Mouse (Mus musculus): ENCODE results near the gene Zpbp2.
A peak's percentile ranks its signal among the peaks of the same experiment; 100 is the strongest.

Zpbp2 gene

DNA sequence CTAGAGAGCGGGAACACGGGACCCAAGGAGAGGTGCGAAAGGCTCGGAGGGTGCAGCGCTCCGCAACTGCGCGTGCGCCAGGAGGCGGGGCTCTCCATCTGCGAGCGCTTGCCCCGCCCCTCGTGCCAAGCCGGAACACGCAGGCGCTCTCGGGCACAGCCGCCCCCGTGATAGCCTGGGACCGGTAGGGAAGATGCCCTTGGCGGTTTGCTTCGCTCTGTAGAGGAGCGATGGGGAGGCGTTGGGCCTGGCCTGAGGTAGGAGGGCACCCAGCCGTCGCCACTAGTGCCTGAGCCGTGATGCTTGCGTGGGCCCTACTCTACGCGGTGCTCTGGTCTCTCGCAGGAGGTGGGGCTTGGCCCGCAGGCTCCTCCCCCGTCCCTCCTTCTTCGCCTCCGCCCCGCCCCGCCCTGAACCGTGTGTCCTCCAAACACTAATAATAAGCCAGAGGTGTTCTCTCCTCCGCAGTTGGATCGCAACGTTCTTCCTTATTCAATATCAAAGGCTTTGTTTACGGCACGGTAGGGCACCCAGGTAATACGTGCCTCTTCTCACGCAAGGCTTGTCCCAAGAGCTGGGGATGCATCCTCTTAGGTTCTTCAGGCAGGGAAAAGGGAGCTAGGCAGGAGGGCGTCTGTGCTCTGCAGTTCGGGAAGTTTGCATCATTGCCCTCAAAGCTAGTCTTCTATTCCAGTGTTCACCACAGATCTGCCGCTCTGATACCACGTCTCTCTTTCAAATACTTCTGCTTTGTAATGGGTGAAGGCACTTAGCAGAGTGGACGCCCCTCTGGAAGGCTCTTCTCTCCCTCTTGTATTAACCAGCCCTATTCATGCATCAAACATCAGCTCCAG, at the start of gene Zpbp2:
Gene Zpbp2, plus strand, starts transcription at position 123 of the 854 bp plus-strand sequence.
- DNase-seq (ENCODE audit: low spot score), result peak; percentile 89

DNA sequence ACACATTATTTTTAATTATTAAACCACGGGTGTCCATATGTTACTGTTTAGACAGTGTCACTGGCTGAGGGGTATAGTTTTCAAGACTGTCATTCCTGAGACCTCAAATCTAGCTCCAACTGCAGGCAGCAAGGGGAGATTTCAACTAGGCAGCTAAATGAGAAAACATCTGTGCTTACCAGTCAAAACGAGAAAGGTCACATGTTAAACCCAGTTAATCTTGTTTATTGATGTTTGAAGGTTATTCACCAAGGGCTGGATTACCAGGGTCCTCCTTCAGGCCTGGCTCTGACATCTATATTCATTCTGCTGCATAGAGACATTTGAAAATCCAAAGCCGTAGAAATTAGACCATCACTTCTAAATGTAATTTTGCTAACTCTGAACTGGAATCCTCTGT, 46.0 kb upstream of the Zpbp2 start:
- DNase-seq (ENCODE audit: low spot score), result no peak

DNA sequence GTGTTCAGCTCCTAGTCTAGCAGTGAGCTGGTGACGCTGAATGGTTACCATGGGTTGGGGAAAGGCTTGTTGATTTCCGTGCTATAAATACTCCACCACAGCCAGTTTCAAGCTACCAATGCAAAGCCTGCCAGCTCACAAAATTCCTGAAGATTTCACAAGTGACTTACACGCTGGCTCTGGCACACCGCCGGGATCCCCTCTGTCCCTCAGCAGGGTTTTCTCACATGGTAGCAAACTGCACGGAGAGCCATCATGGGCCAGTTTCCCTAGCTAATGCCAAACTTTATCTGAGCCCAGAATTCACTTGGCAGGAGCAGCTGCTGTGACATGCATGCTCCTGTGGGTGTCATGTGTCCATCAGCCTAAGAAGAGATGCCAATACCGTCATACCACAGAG, 41.5 kb upstream of the Zpbp2 start:
- peak; percentile 31 for DNase-seq (ENCODE audit: low spot score)

GRCm38 (mm10) chr11:98510125-98510524, 40.8 kb upstream of the Zpbp2 start:
- DNase-seq (ENCODE audit: low spot score), result no peak

DNA sequence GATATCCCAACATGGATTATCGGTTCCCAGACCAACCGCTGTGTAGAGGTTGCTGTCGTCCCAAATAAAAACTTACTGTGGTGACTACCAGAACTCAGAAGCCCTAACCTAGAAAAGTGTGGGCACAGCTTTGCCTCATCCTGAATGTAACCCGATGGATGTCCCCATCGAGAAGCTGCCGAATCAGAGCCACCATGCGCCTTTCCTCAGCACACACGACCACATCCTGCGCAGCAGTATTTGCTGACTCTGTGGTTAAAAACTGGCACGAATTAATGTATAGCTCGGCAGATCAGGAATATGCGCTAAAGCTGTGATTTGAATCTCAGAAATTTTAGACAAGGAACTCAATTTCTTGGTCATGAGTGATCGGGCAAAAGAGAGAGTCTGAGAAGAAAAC, 38.0 kb upstream of the Zpbp2 start:
- no peak for DNase-seq (ENCODE audit: low spot score)

DNA sequence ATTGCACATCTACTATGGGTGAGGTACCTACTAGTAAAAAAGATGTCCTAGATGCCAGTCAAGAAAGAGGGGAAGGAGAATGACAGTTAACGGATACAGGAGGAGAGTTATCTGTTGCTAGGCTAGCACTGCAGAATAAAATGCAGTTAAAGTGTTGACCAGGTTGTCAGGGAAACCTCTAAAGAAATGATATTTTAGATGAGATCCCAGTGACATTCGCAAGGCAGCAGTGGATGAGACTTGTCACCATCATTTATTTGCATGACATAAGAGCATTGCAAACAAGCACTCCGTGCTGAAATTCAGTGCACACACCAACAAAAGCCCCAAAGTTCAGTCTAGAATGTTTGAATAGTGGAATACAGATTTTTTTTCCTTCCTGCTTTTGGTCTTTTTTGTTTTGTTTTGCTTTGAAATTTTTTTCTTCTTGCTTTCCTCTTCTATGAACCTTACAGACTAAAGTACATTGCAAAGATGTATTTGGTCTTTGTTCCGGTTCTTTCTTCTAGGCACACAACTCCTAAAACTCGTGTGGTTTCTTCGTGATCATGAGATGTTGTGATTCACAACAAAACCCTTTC, 37.5 kb upstream of the Zpbp2 start:
- DNase-seq (ENCODE audit: low spot score), result no peak

GRCm38 (mm10) chr11:98520468-98520867, 30.4 kb upstream of the Zpbp2 start:
- no peak for DNase-seq (ENCODE audit: low spot score)

DNA sequence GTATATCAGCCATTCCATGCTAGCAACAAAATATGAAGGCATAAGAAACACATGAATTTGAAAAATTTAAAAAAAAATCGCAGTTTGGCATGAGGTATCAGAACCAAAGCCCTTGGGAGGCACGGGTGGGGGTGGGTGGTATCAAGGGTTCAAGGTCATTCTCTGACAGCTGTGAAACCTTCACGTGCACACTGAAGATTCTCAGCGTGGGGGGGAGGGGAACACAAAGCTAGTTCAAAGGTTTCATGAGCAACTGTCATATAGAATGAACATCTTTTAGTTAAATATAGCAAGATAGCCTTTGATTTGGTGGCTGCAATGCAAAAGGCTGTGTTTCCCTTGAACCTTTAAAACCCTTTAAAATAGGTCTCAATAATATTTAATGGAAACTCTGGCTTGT, 25.8 kb upstream of the Zpbp2 start:
- DNase-seq (ENCODE audit: low spot score), result no peak

DNA sequence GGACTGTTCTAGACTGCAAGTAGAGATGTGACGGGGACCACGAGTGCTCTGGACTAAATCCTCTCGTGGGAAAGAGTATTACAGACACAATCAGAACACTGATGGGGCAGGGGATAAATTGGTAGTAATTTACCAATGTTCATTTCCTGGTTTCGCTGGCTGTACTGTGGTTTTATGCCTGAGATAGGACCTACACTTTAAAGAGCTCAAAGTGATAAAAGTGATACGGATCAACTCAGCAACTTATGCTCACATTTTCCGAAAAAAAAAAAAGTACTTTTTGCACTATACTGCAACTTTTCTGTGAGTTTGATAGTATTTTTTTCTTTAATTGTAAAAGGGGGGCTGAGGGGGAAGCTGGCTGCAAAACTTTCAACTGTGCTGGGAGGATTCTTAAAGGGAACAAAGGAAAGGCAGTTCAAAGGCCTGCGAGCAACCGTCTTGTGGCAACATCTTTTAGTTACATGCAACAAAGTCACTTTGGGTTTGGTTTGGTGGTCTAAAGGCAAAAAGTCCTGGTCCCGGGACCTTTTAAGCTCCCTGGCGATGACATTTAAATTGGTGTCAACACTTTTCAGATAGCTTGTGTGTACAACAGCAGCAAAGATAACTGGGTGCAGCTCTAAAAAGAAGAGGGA, 24.0 kb upstream of the Zpbp2 start:
- DNase-seq (ENCODE audit: low spot score), result no peak

- DNase-seq (ENCODE audit: low spot score), result no peak
These were observed 13.3 kb upstream of the Zpbp2 start for GRCm38 (mm10) chr11:98537480-98538034.

- no peak for DNase-seq (ENCODE audit: low spot score)
These were observed 10.6 kb upstream of the Zpbp2 start for GRCm38 (mm10) chr11:98540319-98540718.

DNA sequence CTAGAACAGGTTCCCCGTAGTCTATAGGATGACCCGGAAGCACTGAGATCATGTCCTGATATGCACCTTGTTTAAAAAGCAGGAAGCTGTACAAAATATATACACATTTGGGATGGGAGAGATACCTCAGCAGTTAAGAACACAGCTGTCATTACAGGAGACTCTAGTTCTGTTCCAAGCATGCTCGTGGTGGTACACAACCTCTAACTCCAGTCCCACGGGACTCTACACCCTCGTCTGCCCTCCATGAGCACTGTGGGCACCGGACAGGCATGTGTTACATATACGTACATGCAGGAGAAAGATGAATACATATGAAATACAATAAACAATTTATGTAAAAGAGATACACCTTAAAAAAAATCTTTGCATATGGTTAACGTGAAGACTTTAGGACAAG, 8.3 kb upstream of the Zpbp2 start:
- no peak for DNase-seq (ENCODE audit: low spot score)

DNA sequence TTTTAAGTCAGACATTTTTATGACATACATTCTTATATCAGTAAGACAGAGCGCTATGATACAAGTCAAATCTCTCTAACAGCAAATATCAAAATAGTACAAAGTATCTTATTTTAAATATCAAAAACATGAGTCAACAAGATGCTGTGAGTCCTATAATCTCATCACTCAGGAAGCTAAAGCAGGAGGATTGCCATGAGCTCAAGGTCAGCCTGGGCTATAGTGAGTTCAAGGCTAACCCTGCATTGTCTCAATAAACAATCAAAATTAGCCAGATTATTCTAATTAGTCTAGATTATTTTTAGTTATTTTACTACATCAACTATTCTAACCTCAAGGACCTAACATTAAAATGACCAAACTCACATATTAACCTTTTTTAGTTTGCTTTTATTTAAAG, 7.5 kb upstream of the Zpbp2 start:
- no peak for DNase-seq (ENCODE audit: low spot score)

DNA sequence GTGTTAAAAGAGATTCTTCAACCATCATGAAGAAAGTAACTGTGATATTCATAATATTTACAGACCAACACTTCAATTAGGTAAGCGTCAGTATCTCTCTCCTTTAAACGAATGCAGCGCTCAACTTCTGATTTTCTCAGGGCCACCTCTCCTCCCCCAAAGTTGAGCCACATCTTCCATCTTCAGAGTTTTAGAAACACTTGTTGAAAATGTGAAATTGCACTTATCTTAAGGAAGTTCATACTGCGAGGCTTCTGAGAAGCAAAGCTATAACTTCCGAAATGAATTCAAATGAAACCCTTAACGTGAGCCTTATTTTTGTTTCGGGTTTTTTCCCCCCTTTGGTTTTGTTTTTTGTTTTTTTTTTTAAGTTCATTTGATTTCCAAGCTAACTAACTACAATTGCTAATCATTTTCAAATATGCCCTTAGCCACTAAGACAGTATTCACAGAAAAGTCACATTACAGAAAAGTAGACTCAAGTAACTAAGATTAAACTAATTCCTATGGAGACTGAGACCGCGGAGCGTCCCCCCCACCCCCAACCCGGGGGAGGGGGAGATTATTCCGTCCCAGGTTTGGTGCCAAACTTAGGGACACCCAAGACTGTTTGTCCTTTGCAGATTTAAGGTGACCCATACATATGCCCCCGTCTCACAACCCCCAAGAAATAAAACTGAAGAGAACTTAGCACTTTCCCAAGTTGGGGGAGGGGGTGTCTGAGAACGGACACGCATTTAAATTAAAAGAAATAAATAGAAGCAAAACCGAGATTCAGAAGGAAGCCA, 5.8 kb upstream of the Zpbp2 start:
- DNase-seq (ENCODE audit: low spot score), result no peak

DNA sequence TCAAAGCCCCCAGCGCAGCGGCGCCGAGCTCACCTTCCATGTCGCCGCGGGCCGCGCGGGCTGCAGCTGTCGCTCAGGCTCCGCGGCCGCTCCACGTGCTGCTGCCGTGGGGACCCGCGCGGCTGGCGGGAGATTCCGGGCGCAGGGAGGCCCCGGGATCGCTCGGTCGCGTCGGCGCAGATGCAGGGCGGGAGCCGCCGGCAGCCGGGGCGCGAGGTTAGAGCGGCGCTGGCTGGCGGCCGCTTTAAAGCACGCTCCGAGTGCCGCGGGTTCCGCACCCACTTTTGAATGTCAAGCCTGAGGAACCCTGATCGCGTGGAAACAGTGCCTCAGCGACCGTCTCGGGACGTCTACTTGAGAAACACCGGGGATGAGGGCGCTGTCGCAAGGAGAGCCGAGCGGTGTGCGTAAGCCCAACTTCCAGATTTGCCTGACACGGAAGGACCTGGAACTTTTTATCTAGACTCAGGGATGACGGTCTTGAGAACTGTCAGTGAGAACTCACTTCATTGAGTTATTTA, 5.1 kb upstream of the Zpbp2 start, which contains the start of gene Ikzf3:
Gene Ikzf3, minus strand, starts transcription at position 321 of the 521 bp plus-strand sequence.
- DNase-seq (ENCODE audit: low spot score), result peak; percentile 47

DNA sequence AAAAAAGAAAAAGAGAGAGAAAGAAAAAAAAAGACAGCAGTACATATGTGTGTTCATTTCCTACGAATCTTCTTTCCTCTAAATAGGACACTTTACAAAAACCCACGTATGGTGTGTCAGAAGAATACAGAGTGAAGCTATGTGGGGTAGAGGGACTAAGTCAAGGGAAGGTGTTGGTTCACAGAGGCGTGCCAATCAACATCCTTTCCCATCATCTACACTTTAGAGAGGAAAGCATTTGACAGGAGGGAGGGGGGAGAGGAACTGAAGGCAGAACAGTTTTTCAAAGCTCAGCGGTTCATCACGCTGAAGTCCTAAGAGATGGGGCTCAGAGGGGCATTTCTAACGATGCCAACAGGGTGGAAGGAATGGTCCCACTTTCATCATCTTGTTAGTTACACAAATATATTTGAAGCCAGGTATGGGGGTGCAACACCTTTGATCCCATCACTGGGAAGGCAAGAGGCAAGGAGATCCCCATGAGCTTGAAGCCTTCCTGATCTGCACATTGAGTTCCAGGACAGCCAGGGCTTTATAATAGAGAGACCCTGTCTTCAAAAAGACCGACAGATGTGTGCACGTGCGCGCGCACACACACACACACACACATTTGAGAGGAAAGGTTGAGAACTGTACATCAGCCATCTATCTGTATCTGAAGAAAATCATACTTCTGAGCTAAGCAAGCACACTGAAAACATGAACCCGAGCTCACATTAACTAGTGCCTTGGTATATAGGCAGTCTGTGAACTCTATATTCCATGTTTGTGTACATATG, 4.2 kb upstream of the Zpbp2 start:
- DNase-seq (ENCODE audit: low spot score), result no peak

DNA sequence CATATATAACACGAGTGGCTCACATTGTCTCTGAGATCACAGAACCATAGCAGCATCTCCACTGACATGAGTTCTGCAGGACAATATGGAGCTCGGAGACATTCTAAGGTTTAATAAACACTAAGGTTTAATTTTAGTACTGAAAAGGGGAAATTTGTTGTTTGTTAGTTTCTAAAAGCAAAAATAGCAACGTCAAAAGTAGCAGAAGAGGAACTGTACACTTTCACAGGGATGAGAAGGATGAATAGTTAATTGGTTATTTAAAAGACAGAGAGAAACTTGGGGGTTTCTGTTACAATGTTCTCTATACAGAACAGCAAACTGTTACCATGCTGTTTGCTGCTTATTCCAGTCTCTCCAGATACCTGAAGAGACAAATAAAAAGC, 3.6 kb upstream of the Zpbp2 start:
- no peak for DNase-seq (ENCODE audit: low spot score)

- no peak for DNase-seq (ENCODE audit: low spot score)
These were observed 1.5 kb upstream of the Zpbp2 start for GRCm38 (mm10) chr11:98549363-98549762.

DNA sequence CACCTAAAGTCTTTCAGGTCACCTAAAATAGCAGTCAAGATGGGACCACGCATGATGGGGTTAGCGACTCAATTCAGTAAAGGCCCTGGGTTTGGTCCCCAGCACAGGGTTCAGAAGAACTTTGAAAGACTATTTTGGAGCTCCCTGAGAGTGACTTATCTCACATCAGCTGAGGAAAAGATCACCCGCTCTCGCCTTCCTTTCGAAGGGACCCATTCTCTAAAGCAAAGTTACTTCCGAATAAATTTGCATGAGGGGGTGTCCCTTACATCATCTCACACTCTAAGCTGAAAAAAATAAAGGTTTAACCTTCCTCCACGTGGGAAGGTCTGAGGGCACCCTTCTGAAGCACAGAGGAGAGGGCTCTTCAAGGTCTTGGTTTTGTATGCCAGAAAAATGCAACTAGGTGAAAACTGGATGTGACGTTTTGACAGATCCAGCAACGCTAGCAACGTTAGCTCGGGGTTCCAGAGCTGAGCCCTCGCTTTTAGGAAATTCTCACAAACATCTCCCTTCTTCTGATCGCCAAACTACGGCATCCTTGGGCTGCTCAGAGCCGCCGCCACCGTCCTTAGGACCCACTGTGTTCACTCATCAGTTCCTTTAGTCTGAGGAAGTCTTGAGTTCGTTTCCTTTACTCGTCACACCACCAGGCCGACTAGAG, 454 bp upstream of the Zpbp2 start:
- no peak for DNase-seq (ENCODE audit: low spot score)

DNA sequence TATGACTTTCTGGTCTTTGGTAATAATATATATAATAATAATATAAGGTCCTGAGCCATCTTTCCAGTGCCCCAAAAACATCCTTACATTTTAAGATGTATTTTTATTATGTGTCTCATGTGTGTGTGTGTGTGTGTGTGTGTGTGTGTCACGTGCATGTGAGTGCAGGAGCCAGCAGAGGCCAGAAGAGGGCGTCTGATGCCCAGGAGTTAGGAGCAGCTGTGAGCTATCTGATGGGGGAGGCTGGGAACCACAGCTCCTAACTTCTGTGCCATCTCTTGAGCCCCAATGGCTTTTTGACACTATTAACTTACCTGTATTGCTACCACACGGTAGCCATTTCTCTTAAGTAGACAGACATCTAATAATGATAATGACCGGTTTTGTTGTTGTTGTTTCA, 3.1 kb downstream of the Zpbp2 start:
- no peak for DNase-seq (ENCODE audit: low spot score)

Measured in urinary bladder, postnatal 25 days (tissue).